ENCODE assay signal across 11 mouse cellular contexts in the genomic region with DNA sequence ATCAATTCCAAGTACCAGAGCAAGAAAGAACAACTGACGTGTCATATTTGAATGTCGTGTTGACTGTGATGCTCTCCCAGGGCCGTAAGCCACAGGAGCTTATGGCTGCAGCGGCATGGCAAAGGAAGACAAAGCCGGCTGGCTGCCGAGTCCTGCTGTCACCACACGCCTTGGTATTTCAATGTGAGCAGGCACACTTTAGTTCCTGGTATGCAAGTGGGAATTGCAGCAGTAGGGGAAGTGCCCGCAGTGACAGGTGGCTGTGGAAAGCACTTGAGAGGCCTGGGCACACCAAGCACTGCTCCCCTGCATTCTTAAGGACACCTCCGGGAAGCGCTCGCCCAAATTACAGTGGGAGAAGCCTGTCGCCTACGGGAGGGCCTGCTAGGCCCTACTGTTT. TPM values are rescaled to one million over a fixed set of nuclear protein-coding genes. Genes with fewer than 3 reads are reported as not detected.
DNase-seq lines count a peak whose midpoint lies in the region; ATAC-seq and TF ChIP-seq lines count a peak whose summit lies in the region.
"Had no signal": no experiment of that assay in that cellular context is flagged by ENCODE, and none has a peak within 500 bp of the region (broad histone marks: within the 10 kb centered on the region; RNA-seq: fewer than 3 reads in every experiment).

No protein-coding gene starts in this region.

- DNase-seq in cerebellum, postnatal 4 days (ENCODE audit: low spot score in 2 of 2), result no peak
- peak; percentile 40 for DNase-seq in hindbrain, postnatal 0 days (ENCODE audit: low spot score)
- no peak for DNase-seq in hindbrain, embryonic 11.5 days (ENCODE audit: low spot score)
- DNase-seq in cerebellum, postnatal 14 days, result peak; percentile 47 to 53
- DNase-seq in lung, postnatal 10 days, result peak; percentile 16
- no peak for DNase-seq in urinary bladder, adult 18-20 months (ENCODE audit: low spot score in 2 of 2)
- no peak for DNase-seq in embryo, embryonic 9.5 days (ENCODE audit: extremely low spot score)
- DNase-seq: kidney, postnatal 14 days had no signal

- H3K27ac ChIP-seq in hindbrain, postnatal 0 days, result 0 out of 2 replicates have a peak overlapping the region, but pooled peaks have one; percentile 32
- H3K27ac ChIP-seq in hindbrain, embryonic 11.5 days (ENCODE audit: low read depth, low read length), result no peak overlapping the region
- H3K27ac ChIP-seq: embryonic facial prominence, embryonic 15.5 days had no signal

- H3K36me3 ChIP-seq in hindbrain, postnatal 0 days (ENCODE audit: insufficient read depth, low read length), result peaks cover 16% of the 10 kb centered on the region; the same call in 1 of the 2 replicates
- H3K36me3 ChIP-seq in hindbrain, embryonic 11.5 days (ENCODE audit: control insufficient read depth, insufficient read depth, low read length), result 0 out of 2 replicates have a peak, but pooled peaks cover 2% of the 10 kb centered on the region

- peak; percentile 54 for ATAC-seq in cerebellum, adult (ENCODE audit: insufficient number of reproducible peaks, low FRiP score, low TSS enrichment)
- ATAC-seq in hindbrain, postnatal 0 days, result no peak
- no peak for ATAC-seq in hindbrain, embryonic 11.5 days (ENCODE audit: low FRiP score)

- WGBS in hindbrain, postnatal 0 days, result 58% methylated on average over 13 of the region's 13 CpGs
- WGBS in hindbrain, embryonic 11.5 days, result 90% methylated on average over 13 of the region's 13 CpGs

- H3K9ac ChIP-seq in hindbrain, postnatal 0 days (replicated peaks; ENCODE audit: low read length), result no peak overlapping the region
- H3K9ac ChIP-seq in hindbrain, embryonic 11.5 days (ENCODE audit: low read depth, low read length), result no peak overlapping the region
- H3K9ac ChIP-seq: embryonic facial prominence, embryonic 15.5 days had no signal

- no peaks in the 10 kb centered on the region for H3K27me3 ChIP-seq in hindbrain, postnatal 0 days (ENCODE audit: insufficient read depth, low read length)
- H3K27me3 ChIP-seq in hindbrain, embryonic 11.5 days (ENCODE audit: control insufficient read depth, insufficient read depth, low read length), result no peaks in the 10 kb centered on the region
- H3K27me3 ChIP-seq: embryonic facial prominence, embryonic 15.5 days had no signal

- TF ChIP-seq CTCF in hindbrain, postnatal 0 days (IDR thresholded peaks at IDR 0.05; ENCODE audit: low read depth), result no peak

- H3K4me1 ChIP-seq in hindbrain, postnatal 0 days (ENCODE audit: insufficient read depth, low read length), result no peaks in the 10 kb centered on the region
- H3K4me1 ChIP-seq in hindbrain, embryonic 11.5 days (replicated peaks; ENCODE audit: control insufficient read depth, insufficient read depth, low read length), result no peaks in the 10 kb centered on the region
- H3K4me1 ChIP-seq: embryonic facial prominence, embryonic 15.5 days had no signal

- H3K9me3 ChIP-seq in hindbrain, postnatal 0 days (ENCODE audit: low read length), result no peaks in the 10 kb centered on the region
- no peaks in the 10 kb centered on the region for H3K9me3 ChIP-seq in hindbrain, embryonic 11.5 days (ENCODE audit: control insufficient read depth, low read length)
- H3K9me3 ChIP-seq: embryonic facial prominence, embryonic 15.5 days had no signal

- no peak overlapping the region for H3K4me2 ChIP-seq in hindbrain, postnatal 0 days (ENCODE audit: low read depth, low read length)
- H3K4me2 ChIP-seq in hindbrain, embryonic 11.5 days (replicated peaks; ENCODE audit: low read depth, low read length), result no peak overlapping the region
- H3K4me2 ChIP-seq: embryonic facial prominence, embryonic 15.5 days had no signal

- no peak overlapping the region for H3K4me3 ChIP-seq in hindbrain, postnatal 0 days (ENCODE audit: low read length)
- no peak overlapping the region for H3K4me3 ChIP-seq in hindbrain, embryonic 11.5 days (ENCODE audit: low read depth, low read length)
- H3K4me3 ChIP-seq: embryonic facial prominence, embryonic 15.5 days had no signal

RNA-seq across cellular contexts. Expression of gene Cdkl4, which starts 41.9 kb away (rescaled TPM):
- 6.4 and 8.4 TPM in 2 replicates for total RNA-seq in hindbrain, postnatal 0 days (2014; rRNA removed)
- polyA plus RNA-seq in hindbrain, postnatal 0 days (2015; fragmentation: Nextera tagmentation; extraction: Ambion mirVana), result 5.5 and 6.5 TPM in 2 replicates
- 4.6 and 5.6 TPM in 2 replicates for polyA plus RNA-seq in hindbrain, embryonic 11.5 days (2014; fragmentation: Nextera tagmentation; extraction: Ambion mirVana)
- total RNA-seq: megakaryocyte-erythroid progenitor cell, adult 5-6 weeks had no signal

Comparison
In these comparisons a context has a peak if more than half of its experiments do, and no peak if none do; other contexts are left out.
1. DNase-seq: peak in hindbrain, postnatal 0 days (single experiment), cerebellum, postnatal 14 days (2 of 2) and lung, postnatal 10 days (single experiment); none in cerebellum, postnatal 4 days (0 of 2), hindbrain, embryonic 11.5 days (single experiment), urinary bladder, adult 18-20 months (0 of 2) and embryo, embryonic 9.5 days (single experiment).